Mouse (Mus musculus): Measurements from ENCODE around the gene Creb3l2. TPM values are rescaled to one million over a fixed set of nuclear protein-coding genes. Genes with fewer than 3 reads are reported as not detected.

The Creb3l2 gene
- polyA plus RNA-seq, 1 experiment from 2014 or later = 31.1 TPM

- no peak for ATAC-seq (ENCODE audit: low read depth)
- Histone ChIP-seq H3K4me2 (ENCODE audit: low read depth, low read length) (no peak overlapping the region), H3K4me1 (replicated peaks; ENCODE audit: control insufficient read depth, insufficient read depth, low read length) (peaks cover 43% of the 10 kb centered on the region), H3K27me3 (ENCODE audit: control insufficient read depth, insufficient read depth, low read depth, low read length) (no peaks in the 10 kb centered on the region), H3K36me3 (ENCODE audit: control insufficient read depth, insufficient read depth, low read length) (no peaks in the 10 kb centered on the region; the same call in 1 of the 2 replicates), H3K9me3 (ENCODE audit: control insufficient read depth, low read length) (no peaks in the 10 kb centered on the region), H3K4me3 (ENCODE audit: low read length) (no peak overlapping the region), H3K9ac (ENCODE audit: low read length) (no peak overlapping the region), H3K27ac (ENCODE audit: low read length) (no peak overlapping the region)
- 92% methylated on average over 3 of the region's 3 CpGs for WGBS
These were observed 34.1 kb downstream of the Creb3l2 start for GRCm38 (mm10) chr6:37407876-37408275.

GRCm38 (mm10) chr6:37406903-37407302 is 35.0 kb downstream of the Creb3l2 start:
- no peak for ATAC-seq (ENCODE audit: low read depth)
- Histone ChIP-seq H3K27me3 (ENCODE audit: control insufficient read depth, insufficient read depth, low read depth, low read length) (no peaks in the 10 kb centered on the region), H3K9ac (ENCODE audit: low read length) (no peak overlapping the region), H3K9me3 (ENCODE audit: control insufficient read depth, low read length) (no peaks in the 10 kb centered on the region), H3K36me3 (ENCODE audit: control insufficient read depth, insufficient read depth, low read length) (no peaks in the 10 kb centered on the region; the same call in 1 of the 2 replicates), H3K27ac (ENCODE audit: low read length) (no peak overlapping the region), H3K4me3 (ENCODE audit: low read length) (no peak overlapping the region), H3K4me2 (ENCODE audit: low read depth, low read length) (no peak overlapping the region), H3K4me1 (replicated peaks; ENCODE audit: control insufficient read depth, insufficient read depth, low read length) (peaks cover 43% of the 10 kb centered on the region)
- WGBS = 71% methylated on average over 6 of the region's 6 CpGs

- WGBS = 71% methylated on average over 10 of the region's 10 CpGs
- ATAC-seq (ENCODE audit: low read depth) = no peak
- Histone ChIP-seq H3K36me3 (ENCODE audit: control insufficient read depth, insufficient read depth, low read length) (no peaks in the 10 kb centered on the region; the same call in 1 of the 2 replicates), H3K9ac (ENCODE audit: low read length) (no peak overlapping the region), H3K27me3 (ENCODE audit: control insufficient read depth, insufficient read depth, low read depth, low read length) (no peaks in the 10 kb centered on the region), H3K9me3 (ENCODE audit: control insufficient read depth, low read length) (no peaks in the 10 kb centered on the region), H3K27ac (ENCODE audit: low read length) (no peak overlapping the region), H3K4me3 (ENCODE audit: low read length) (no peak overlapping the region), H3K4me1 (replicated peaks; ENCODE audit: control insufficient read depth, insufficient read depth, low read length) (peaks cover 46% of the 10 kb centered on the region), H3K4me2 (ENCODE audit: low read depth, low read length) (no peak overlapping the region)
These were observed 35.9 kb downstream of the Creb3l2 start for GRCm38 (mm10) chr6:37406018-37406417.

GRCm38 (mm10) chr6:37404325-37404724 is 37.6 kb downstream of the Creb3l2 start:
- Histone ChIP-seq H3K36me3 (ENCODE audit: control insufficient read depth, insufficient read depth, low read length) (no peaks in the 10 kb centered on the region; the same call in 1 of the 2 replicates), H3K9me3 (ENCODE audit: control insufficient read depth, low read length) (no peaks in the 10 kb centered on the region), H3K4me1 (replicated peaks; ENCODE audit: control insufficient read depth, insufficient read depth, low read length) (peaks cover 58% of the 10 kb centered on the region), H3K27me3 (ENCODE audit: control insufficient read depth, insufficient read depth, low read depth, low read length) (no peaks in the 10 kb centered on the region), H3K4me2 (ENCODE audit: low read depth, low read length) (no peak overlapping the region), H3K9ac (ENCODE audit: low read length) (no peak overlapping the region), H3K27ac (ENCODE audit: low read length) (no peak overlapping the region), H3K4me3 (ENCODE audit: low read length) (no peak overlapping the region)
- 45% methylated on average over 3 of the region's 3 CpGs for WGBS
- ATAC-seq (ENCODE audit: low read depth) = no peak

GRCm38 (mm10) chr6:37401928-37402327 is 40.0 kb downstream of the Creb3l2 start:
- H3K9me3 ChIP-seq (ENCODE audit: control insufficient read depth, low read length) = no peaks in the 10 kb centered on the region
- no peak overlapping the region for H3K9ac ChIP-seq (ENCODE audit: low read length)
- no peaks in the 10 kb centered on the region for H3K36me3 ChIP-seq (ENCODE audit: control insufficient read depth, insufficient read depth, low read length)
- ATAC-seq (ENCODE audit: low read depth) = peak; percentile 32; the same call in 1 of the 2 replicates
- peaks cover 67% of the 10 kb centered on the region for H3K4me1 ChIP-seq (replicated peaks; ENCODE audit: control insufficient read depth, insufficient read depth, low read length)
- H3K4me3 ChIP-seq (ENCODE audit: low read length) = no peak overlapping the region
- H3K27ac ChIP-seq (ENCODE audit: low read length) = peak overlapping the region; percentile 18
- H3K27me3 ChIP-seq (ENCODE audit: control insufficient read depth, insufficient read depth, low read depth, low read length) = no peaks in the 10 kb centered on the region
- WGBS = 30% methylated on average over 7 of the region's 7 CpGs
- no peak overlapping the region for H3K4me2 ChIP-seq (ENCODE audit: low read depth, low read length)

- no peak overlapping the region for H3K4me2 ChIP-seq (ENCODE audit: low read depth, low read length)
- WGBS = 20% methylated on average over 11 of the region's 11 CpGs
These were observed 41.0 kb downstream of the Creb3l2 start for GRCm38 (mm10) chr6:37400866-37401525.

GRCm38 (mm10) chr6:37400167-37400566 is 41.8 kb downstream of the Creb3l2 start:
- H3K36me3 ChIP-seq (ENCODE audit: control insufficient read depth, insufficient read depth, low read length) = no peaks in the 10 kb centered on the region
- no peak overlapping the region for H3K27ac ChIP-seq (ENCODE audit: low read length)
- peaks cover 60% of the 10 kb centered on the region for H3K4me1 ChIP-seq (replicated peaks; ENCODE audit: control insufficient read depth, insufficient read depth, low read length)
- 60% methylated on average over 4 of the region's 4 CpGs for WGBS
- H3K27me3 ChIP-seq (ENCODE audit: control insufficient read depth, insufficient read depth, low read depth, low read length) = no peaks in the 10 kb centered on the region
- H3K9ac ChIP-seq (ENCODE audit: low read length) = no peak overlapping the region
- no peak overlapping the region for H3K4me3 ChIP-seq (ENCODE audit: low read length)
- no peak overlapping the region for H3K4me2 ChIP-seq (ENCODE audit: low read depth, low read length)
- H3K9me3 ChIP-seq (ENCODE audit: control insufficient read depth, low read length) = no peaks in the 10 kb centered on the region
- ATAC-seq (ENCODE audit: low read depth) = no peak

More at GRCm38 (mm10) chr6:37400866-37401525, 41.0 kb downstream of the Creb3l2 start:
- Histone ChIP-seq H3K27me3 (ENCODE audit: control insufficient read depth, insufficient read depth, low read depth, low read length) (no peaks in the 10 kb centered on the region), H3K9ac (ENCODE audit: low read length) (no peak overlapping the region), H3K27ac (ENCODE audit: low read length) (peak overlapping the region; percentile 32), H3K4me1 (replicated peaks; ENCODE audit: control insufficient read depth, insufficient read depth, low read length) (peaks cover 64% of the 10 kb centered on the region), H3K36me3 (ENCODE audit: control insufficient read depth, insufficient read depth, low read length) (no peaks in the 10 kb centered on the region), H3K4me3 (ENCODE audit: low read length) (no peak overlapping the region), H3K9me3 (ENCODE audit: control insufficient read depth, low read length) (no peaks in the 10 kb centered on the region)
- peak; percentile 78 for ATAC-seq (ENCODE audit: low read depth)

- Histone ChIP-seq H3K4me3 (ENCODE audit: low read length) (no peak overlapping the region), H3K9ac (ENCODE audit: low read length) (no peak overlapping the region), H3K9me3 (ENCODE audit: control insufficient read depth, low read length) (no peaks in the 10 kb centered on the region), H3K4me2 (ENCODE audit: low read depth, low read length) (no peak overlapping the region), H3K27me3 (ENCODE audit: control insufficient read depth, insufficient read depth, low read depth, low read length) (no peaks in the 10 kb centered on the region), H3K36me3 (ENCODE audit: control insufficient read depth, insufficient read depth, low read length) (no peaks in the 10 kb centered on the region), H3K27ac (ENCODE audit: low read length) (no peak overlapping the region), H3K4me1 (replicated peaks; ENCODE audit: control insufficient read depth, insufficient read depth, low read length) (peaks cover 52% of the 10 kb centered on the region)
- WGBS = 15% methylated on average over 10 of the region's 10 CpGs
- peak; percentile 59 for ATAC-seq (ENCODE audit: low read depth)
These were observed 43.0 kb downstream of the Creb3l2 start for GRCm38 (mm10) chr6:37398943-37399342.

- no peak overlapping the region for H3K9ac ChIP-seq (ENCODE audit: low read length)
- ATAC-seq (ENCODE audit: low read depth) = no peak
- no peaks in the 10 kb centered on the region for H3K27me3 ChIP-seq (ENCODE audit: control insufficient read depth, insufficient read depth, low read depth, low read length)
- H3K4me2 ChIP-seq (ENCODE audit: low read depth, low read length) = no peak overlapping the region
- WGBS = 47% methylated on average over 9 of the region's 9 CpGs
- peaks cover 45% of the 10 kb centered on the region for H3K4me1 ChIP-seq (replicated peaks; ENCODE audit: control insufficient read depth, insufficient read depth, low read length)
- no peaks in the 10 kb centered on the region for H3K36me3 ChIP-seq (ENCODE audit: control insufficient read depth, insufficient read depth, low read length)
- H3K27ac ChIP-seq (ENCODE audit: low read length) = no peak overlapping the region
- no peaks in the 10 kb centered on the region for H3K9me3 ChIP-seq (ENCODE audit: control insufficient read depth, low read length)
- H3K4me3 ChIP-seq (ENCODE audit: low read length) = no peak overlapping the region
These were observed 44.0 kb downstream of the Creb3l2 start for GRCm38 (mm10) chr6:37397973-37398372.
